Mouse (Mus musculus) spleen, adult 2 months (tissue): ENCODE measurements around the gene Cggbp1.

Source experiments
- CTCF ChIP-seq: fragments of 200-500 bp; IDR thresholded peaks from 2 replicates; pipeline ENCODE4 v1.5.1; 2011; ENCODE audit warnings: mild to moderate bottlenecking, inconsistent platforms; ENCODE audit not compliant: insufficient read depth, insufficient read length, insufficient replicate concordance; ENCODE audit errors: extremely low read depth
- POLR2A ChIP-seq: fragments of 200-500 bp; IDR thresholded peaks from 2 replicates; pipeline ENCODE4 v1.6.1; 2011; ENCODE audit warnings: low read depth, low read length, inconsistent platforms

DNA sequence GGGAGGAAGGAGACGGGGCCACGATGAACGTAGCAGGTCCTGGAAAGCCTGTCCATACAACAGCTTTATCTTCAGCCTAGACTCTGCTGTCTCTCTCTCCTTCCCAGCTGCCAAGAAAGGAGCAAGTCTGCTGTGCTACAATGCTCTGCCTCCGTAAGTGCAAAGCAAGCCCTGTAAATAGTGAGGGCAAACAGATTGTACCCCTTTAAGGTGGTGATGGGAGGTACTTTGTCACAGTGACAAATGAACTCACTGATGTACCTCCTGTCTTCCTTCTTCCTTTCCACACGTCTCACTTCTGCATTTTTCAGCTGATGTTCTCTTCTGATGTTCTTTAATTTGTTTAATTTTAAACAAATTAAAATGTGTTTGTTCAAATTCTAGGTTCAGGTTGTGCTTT lies 32.1 kb downstream of the Cggbp1 start:
- TF ChIP-seq CTCF, result no peak
- no peak for TF ChIP-seq POLR2A
